ENCODE assay signal across 11 mouse cellular contexts in the genomic region with DNA sequence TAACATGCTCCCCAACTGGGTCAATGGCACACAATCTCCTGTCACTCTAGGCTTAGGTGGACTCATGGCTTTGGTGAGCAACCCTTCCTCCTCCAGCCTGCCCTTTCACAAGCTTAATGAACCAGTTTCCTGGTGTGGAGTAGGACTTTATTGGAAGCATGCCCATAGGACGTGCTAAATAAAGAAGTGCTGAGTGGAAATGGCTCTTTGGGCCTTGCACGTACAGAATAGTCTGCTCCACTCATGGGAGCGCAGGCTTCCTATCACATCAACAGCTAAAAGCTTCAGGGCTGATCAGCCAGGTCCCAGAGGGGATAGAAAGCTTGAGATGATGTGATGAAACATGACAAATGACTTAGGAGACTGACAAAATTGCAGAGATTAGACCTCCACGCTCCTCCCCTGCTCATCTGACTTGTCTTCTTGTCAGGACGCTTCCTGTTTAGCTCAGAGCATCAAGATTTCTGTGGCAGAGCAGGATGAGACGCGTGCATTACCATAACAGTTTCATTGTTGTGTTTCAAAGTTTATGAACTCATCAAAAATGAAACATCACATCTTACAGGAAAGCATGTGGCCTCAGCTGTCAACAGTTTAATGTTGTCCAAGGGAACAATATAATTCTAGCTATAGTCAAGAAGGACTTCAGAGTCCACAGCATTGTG.
A peak's percentile ranks its signal among the peaks of the same experiment; 100 is the strongest.
DNase-seq lines count a peak whose midpoint lies in the region; ATAC-seq lines count a peak whose summit lies in the region.
"Had no signal": no experiment of that assay in that cellular context is flagged by ENCODE, and none has a peak within 500 bp of the region (broad histone marks: within the 10 kb centered on the region; RNA-seq: fewer than 3 reads in every experiment).

No protein-coding gene starts in this region.

- no peak overlapping the region; the same call in 1 of the 2 replicates for H3K4me3 ChIP-seq in heart, embryonic 13.5 days
- H3K4me3 ChIP-seq in kidney, embryonic 15.5 days (replicated peaks): no peak overlapping the region
- H3K4me3 ChIP-seq: neural tube, embryonic 12.5 days had no signal

- no peaks in the 10 kb centered on the region for H3K36me3 ChIP-seq in heart, embryonic 13.5 days
- H3K36me3 ChIP-seq in kidney, embryonic 15.5 days: no peaks in the 10 kb centered on the region
- H3K36me3 ChIP-seq: G1E; neural tube, embryonic 12.5 days had no signal

- H3K9me3 ChIP-seq in heart, embryonic 13.5 days: no peaks in the 10 kb centered on the region
- H3K9me3 ChIP-seq in kidney, embryonic 15.5 days (replicated peaks): no peaks in the 10 kb centered on the region
- H3K9me3 ChIP-seq: G1E; neural tube, embryonic 12.5 days had no signal

- DNase-seq in layer of hippocampus, adult 9-11 months: peak; percentile 56
- no peak for DNase-seq in layer of hippocampus, adult 18-20 months (ENCODE audit: low spot score in 2 of 2)
- DNase-seq in lung, postnatal 36 days: peak; percentile 42
- no peak for DNase-seq in adrenal gland, adult 8-10 months
- no peak for DNase-seq in cerebellum, adult 18-20 months
- DNase-seq: cerebellum, postnatal 25 days had no signal

- peak overlapping the region; percentile 32 for H3K4me2 ChIP-seq in heart, embryonic 13.5 days
- H3K4me2 ChIP-seq in kidney, embryonic 15.5 days: no peak overlapping the region
- H3K4me2 ChIP-seq: neural tube, embryonic 12.5 days had no signal

- H3K9ac ChIP-seq in heart, embryonic 13.5 days: no peak overlapping the region
- no peak overlapping the region for H3K9ac ChIP-seq in kidney, embryonic 15.5 days
- H3K9ac ChIP-seq: neural tube, embryonic 12.5 days had no signal

- peak; percentile 58; the same call in 1 of the 2 replicates for ATAC-seq in heart, embryonic 13.5 days (ENCODE audit: extremely low read depth, insufficient number of reproducible peaks, low FRiP score, low TSS enrichment)
- 0 out of 2 replicates have a peak, but pooled peaks have one; percentile 43 for ATAC-seq in kidney, embryonic 15.5 days (replicated peaks; ENCODE audit: low FRiP score)
- ATAC-seq in erythroid progenitor cell, adult 5-6 weeks (replicated peaks; ENCODE audit: low FRiP score, poor library complexity, severe bottlenecking): no peak

- H3K27me3 ChIP-seq in heart, embryonic 13.5 days (replicated peaks): no peaks in the 10 kb centered on the region; the same call in 1 of the 2 replicates
- no peaks in the 10 kb centered on the region for H3K27me3 ChIP-seq in kidney, embryonic 15.5 days
- H3K27me3 ChIP-seq: neural tube, embryonic 12.5 days had no signal

- H3K4me1 ChIP-seq in heart, embryonic 13.5 days: peaks cover 22% of the 10 kb centered on the region
- H3K4me1 ChIP-seq in kidney, embryonic 15.5 days: no peaks in the 10 kb centered on the region
- H3K4me1 ChIP-seq: neural tube, embryonic 12.5 days had no signal

- 21% methylated on average over 7 of the region's 7 CpGs for WGBS in heart, embryonic 13.5 days
- WGBS in kidney, embryonic 15.5 days: 53% methylated on average over 7 of the region's 7 CpGs

- peak overlapping the region; percentile 70 for H3K27ac ChIP-seq in heart, embryonic 13.5 days (replicated peaks)
- H3K27ac ChIP-seq in kidney, embryonic 15.5 days: 0 out of 2 replicates have a peak overlapping the region, but pooled peaks have one; percentile 47
- H3K27ac ChIP-seq: neural tube, embryonic 12.5 days had no signal

Comparison
In these comparisons a context has a peak if more than half of its experiments do, and no peak if none do; other contexts are left out.
1. DNase-seq: peak in layer of hippocampus, adult 9-11 months (single experiment) and lung, postnatal 36 days (single experiment); none in layer of hippocampus, adult 18-20 months (0 of 2), adrenal gland, adult 8-10 months (single experiment) and cerebellum, adult 18-20 months (0 of 2).